Mouse (Mus musculus): ENCODE data around the gene Serinc4.

GRCm38 (mm10) chr2:121434854-121435253 is 21.7 kb downstream of the Serinc4 start:
- no peak for TF ChIP-seq FLI1 (IDR thresholded peaks at IDR 0.05; ENCODE audit: low read length)
- no peak for TF ChIP-seq GATA1 (IDR thresholded peaks at IDR 0.05; ENCODE audit: borderline replicate concordance, low read length)

Measured in megakaryocyte, embryonic 14.5 days (primary cell).